Mouse (Mus musculus): ENCODE data around the gene Ndufs1. TPM values are rescaled to one million over a fixed set of nuclear protein-coding genes. Genes with fewer than 3 reads are reported as not detected.

Gene Ndufs1
- total RNA-seq, 1 experiment from 2014 or later = 129 TPM

DNA sequence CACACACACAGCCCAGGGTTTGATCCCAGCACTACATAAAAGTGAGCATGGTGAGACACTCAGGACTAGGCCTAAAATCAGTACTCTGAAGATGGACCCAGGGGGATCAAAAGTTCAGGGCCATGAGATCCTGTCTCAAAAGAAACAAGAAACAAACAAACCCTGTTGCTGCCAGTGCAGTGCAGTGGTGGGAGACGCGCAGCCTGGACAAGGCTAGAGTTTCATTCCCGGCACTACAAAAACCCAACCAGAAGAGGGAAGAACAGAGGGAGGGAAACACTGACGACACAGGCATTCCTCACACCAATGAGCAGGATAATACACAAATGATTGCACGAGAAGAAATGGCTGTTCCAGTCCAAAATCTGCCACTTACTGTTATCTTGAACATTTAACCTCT lies 80.6 kb downstream of the Ndufs1 start:
- no peak for ATAC-seq (replicated peaks; ENCODE audit: insufficient number of reproducible peaks, low FRiP score, low TSS enrichment, poor library complexity, severe bottlenecking)

Other genes starting within 250 kb of the Ndufs1 start
- 21.6 to 40.6 TPM (median 22.9 TPM) in 3 replicates for gene Ino80d, start 62.2 kb downstream of the Ndufs1 start, total RNA-seq (2017)
- 1,374 to 1,946 TPM (median 1,494 TPM) in 3 replicates for gene Eef1b2, start within 50 bp of the Ndufs1 start, total RNA-seq (2017)
- not detected in 3 replicates for gene Gpr1, start 37.7 kb upstream of the Ndufs1 start, total RNA-seq (2017)
- 1.9 TPM in 1 of 3 replicates, not detected in the others for gene Zdbf2, start 96.4 kb upstream of the Ndufs1 start, total RNA-seq (2017)

Measured in monocyte, adult 5-6 weeks (primary cell).